Mouse (Mus musculus) duodenum, adult 2 months (tissue): ENCODE data around the gene Gm21616. TPM values are rescaled to one million over a fixed set of nuclear protein-coding genes. Genes with fewer than 3 reads are reported as not detected.

ENCODE experiments used
- polyA plus RNA-seq: library from polyadenylated mRNA; depleted of rRNA; stranded (reverse); fragments of >200 nt; gene quantifications from 2 replicates; pipeline ENCODE4 v1.2.3, GENCODE M21; 2012; ENCODE audit warnings: low replicate concordance; rRNA removed

Gm21616 gene
- polyA plus RNA-seq, result not detected in 2 replicates

GRCm38 (mm10) chrX:125435242-125435641 is at the start of gene Gm21616:
TSS of gene Gm21616 (plus strand) at chrX:125435542.

